Mouse (Mus musculus) thymus, adult 2 months (tissue): ENCODE measurements around the gene Hoxd4.

Source experiments
- CTCF ChIP-seq: fragments of 200-500 bp; IDR thresholded peaks from 2 replicates; pipeline ENCODE4 v1.5.1; 2012; ENCODE audit warnings: mild to moderate bottlenecking, control low read depth, low read length, moderate library complexity, borderline replicate concordance; ENCODE audit not compliant: control insufficient read depth, poor library complexity, insufficient read depth; ENCODE audit errors: extremely low read depth
- POLR2A ChIP-seq: fragments of 200-500 bp; IDR thresholded peaks from 2 replicates; pipeline ENCODE4 v1.6.1; 2012; ENCODE audit warnings: mild to moderate bottlenecking, low read length, control low read depth, moderate library complexity; ENCODE audit not compliant: control insufficient read depth, poor library complexity, insufficient read depth; ENCODE audit errors: extremely low read depth

DNA sequence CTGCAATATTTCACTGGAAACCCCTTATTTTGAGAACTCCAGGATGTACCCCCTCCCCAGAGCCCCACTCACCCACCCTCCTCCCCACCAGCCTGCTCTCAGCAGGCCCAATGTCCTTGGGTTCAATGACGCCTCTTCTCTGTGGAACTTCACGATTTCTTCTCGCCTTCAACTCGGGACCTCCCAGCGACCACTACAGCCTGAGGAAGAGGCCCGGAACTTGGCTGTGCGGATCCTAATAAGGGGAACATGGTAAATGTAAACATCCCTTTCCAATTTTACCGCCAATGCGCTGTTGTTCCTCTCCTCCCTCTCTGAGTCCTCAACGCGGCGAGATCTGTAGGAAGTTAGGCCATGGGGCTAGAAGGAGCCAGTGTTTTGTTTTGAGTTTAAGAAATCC is 27.6 kb upstream of the Hoxd4 start:
- TF ChIP-seq CTCF, result no peak
- no peak for TF ChIP-seq POLR2A
